Mouse (Mus musculus): ENCODE data around the gene Tars. TPM values are rescaled to one million over a fixed set of nuclear protein-coding genes. Genes with fewer than 3 reads are reported as not detected.
A peak's percentile ranks its signal among the peaks of the same experiment; 100 is the strongest.

The Tars gene
- 10 to 100 TPM; 24.1 to 29.9 (median 27.8) TPM for total RNA-seq (2022)

DNA sequence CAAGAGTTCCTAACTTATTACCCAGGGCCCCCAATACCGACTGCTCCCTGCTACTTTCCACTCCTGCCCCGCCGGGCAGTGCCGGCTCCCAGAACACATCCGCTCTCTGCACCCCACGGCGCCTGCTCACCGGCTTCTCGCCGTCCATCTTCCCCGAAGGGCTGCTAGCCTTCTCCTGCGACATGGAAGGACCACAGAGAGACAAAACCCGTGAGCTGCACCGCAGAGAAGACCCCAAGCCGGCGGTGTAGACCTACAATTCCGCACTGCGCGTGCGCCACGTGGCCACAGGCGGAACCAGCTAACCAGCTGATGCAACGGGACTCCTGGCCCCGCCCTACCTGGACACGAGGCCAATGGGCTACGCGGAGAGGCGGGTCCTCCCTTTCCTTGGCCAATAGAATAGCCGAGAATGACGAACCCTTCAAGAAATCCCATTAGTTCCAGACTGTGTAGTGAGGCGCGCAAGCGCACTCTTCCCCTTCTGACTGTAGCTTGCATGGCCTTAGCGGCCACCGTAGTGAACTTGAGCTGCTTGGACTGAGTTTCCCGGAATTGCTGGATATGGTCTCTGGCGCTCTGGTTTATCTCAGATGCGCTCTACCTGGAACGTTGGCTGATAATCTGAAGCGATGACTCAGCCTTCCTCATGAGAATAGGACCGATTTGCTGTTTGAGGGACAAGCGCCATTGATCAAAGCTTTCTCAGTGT lies at the start of gene Tars:
Gene Tars, minus strand, starts transcription at position 310 of the 712 bp plus-strand sequence.
- DNase-seq (ENCODE audit: low spot score in 2 of 2) = peak; percentile 94 to 99

DNA sequence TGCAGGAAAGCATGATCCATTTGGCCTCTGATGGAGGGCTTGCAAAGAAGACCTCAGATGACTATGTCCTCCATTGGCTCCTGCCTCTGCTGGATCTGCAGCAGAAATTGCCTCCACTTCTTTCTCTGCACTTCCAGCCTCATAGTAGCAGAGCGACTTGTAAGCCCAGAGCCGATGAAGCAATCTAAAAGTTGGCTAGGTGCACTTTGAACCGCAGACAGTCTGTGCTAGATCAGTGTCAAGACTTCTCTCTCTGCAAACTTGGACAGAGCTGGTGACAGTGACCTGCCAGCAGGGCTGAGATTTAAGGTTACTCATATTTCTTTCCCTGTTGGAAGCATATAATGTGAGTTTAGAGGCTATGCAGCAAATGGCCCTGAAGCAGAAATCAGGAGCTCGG lies 37.9 kb upstream of the Tars start:
- DNase-seq (ENCODE audit: low spot score in 2 of 2) = no peak

DNA sequence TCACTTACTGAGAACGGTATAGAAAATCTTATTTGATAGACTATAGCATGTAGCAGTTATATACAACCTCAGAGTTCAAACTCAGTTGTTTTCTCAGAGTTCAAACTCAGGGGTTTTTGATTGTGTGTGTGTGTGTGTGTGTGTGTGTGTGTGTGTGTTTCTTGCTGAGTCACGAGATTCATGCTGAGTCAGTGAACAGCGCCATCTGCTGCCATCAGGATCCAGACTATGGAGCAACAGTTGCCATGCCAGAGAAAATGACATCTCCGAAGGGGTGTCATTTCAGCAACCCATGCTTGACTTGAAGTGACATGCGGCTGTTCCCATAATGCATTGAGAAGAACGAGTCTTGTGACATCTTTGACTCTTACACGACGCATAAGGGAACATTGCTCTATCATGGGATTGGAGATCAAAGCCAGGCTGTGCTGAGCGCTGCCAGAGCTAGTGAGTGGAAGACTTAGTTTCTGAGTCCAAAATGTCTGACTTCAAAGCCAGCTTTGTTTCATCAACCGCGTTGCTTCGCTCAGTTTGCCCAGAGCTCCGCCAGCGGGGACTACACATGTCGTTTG lies 37.3 kb upstream of the Tars start:
- no peak for DNase-seq (ENCODE audit: low spot score in 2 of 2)

DNA sequence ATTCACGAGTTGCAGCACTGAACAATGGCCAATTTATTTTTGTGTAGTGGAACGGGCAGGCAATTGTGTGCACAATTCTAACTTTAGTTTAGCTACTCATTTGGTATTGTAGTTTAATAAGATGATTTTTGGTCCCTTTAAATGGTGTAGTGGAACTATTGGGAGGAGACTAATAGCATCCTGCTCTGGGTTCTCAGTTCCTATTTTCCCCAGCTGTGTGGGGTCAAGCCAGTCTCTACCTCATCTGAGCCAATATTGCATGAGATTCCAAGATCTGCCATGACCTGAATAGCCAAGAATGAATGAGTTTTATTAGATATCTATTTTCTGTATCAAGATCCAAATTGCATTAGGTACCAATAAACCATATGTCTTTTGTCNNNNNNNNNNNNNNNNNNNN lies 27.4 kb upstream of the Tars start:
- DNase-seq (ENCODE audit: low spot score in 2 of 2) = no peak

DNA sequence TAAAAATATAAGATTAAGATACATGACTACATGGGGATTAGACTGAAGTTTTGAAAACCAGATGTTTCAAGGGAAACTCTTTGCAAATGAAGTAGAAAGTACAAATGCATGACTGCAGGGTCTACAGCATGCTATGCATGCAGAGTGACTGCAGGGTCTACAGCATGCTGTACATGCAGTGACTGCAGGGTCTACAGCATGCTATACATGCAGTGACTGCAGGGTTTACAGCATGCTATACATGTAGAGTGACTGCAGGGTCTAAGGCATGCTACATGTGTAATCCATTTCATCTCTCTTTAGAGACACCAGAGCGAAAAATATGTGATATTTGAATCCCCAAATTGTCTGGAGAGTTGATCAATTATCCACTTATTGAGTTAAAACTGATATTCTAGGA lies 14.0 kb upstream of the Tars start:
- DNase-seq (ENCODE audit: low spot score in 2 of 2) = no peak

GRCm38 (mm10) chr15:11412542-11412941 lies 13.1 kb upstream of the Tars start:
- DNase-seq (ENCODE audit: low spot score in 2 of 2) = no peak

DNA sequence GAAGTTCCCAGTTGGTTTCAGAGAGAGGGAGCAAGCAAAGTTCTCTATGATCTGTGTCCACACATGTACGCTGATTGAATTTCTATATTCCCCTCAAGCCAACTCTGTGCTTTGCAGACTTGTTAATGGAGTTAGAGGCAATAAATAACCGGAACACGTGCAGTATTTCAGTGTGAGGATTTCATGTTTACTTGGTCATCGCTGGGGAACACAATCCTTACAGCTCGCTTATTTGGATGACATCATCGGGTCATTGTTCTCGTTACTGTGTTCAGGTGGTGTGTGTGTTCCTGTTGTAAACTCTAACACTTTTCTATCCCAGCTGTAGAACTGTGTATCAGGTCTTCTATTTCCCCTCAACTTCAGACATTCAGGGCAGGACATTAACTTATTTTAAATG lies 12.4 kb upstream of the Tars start:
- DNase-seq (ENCODE audit: low spot score in 2 of 2) = no peak

GRCm38 (mm10) chr15:11408155-11408826 lies 8.8 kb upstream of the Tars start:
- DNase-seq (ENCODE audit: low spot score in 2 of 2) = no peak

- no peak for DNase-seq (ENCODE audit: low spot score in 2 of 2)
These were observed 7.9 kb upstream of the Tars start for GRCm38 (mm10) chr15:11407381-11407780.

DNA sequence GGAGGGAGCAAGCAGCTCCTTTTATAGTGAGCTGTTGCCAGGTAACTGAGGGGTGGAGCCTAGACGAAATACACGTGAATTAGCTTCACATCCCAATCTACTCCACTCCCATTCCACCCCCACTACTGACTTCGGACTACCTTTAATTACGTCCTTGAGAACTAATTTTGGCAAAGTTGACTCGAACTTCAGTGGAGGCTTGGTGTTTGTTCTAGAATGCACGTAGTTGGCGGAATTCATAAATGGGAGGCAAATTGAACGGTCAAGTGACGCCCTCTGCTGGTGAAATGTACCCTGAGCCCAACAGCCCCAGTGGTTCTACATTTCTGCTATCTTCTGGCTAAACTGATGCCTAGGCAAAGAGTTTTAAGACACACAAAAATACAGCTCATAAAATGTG lies 7.3 kb upstream of the Tars start:
- DNase-seq (ENCODE audit: low spot score in 2 of 2) = no peak

- no peak for DNase-seq (ENCODE audit: low spot score in 2 of 2)
These were observed 652 bp downstream of the Tars start for GRCm38 (mm10) chr15:11398676-11399350.

DNA sequence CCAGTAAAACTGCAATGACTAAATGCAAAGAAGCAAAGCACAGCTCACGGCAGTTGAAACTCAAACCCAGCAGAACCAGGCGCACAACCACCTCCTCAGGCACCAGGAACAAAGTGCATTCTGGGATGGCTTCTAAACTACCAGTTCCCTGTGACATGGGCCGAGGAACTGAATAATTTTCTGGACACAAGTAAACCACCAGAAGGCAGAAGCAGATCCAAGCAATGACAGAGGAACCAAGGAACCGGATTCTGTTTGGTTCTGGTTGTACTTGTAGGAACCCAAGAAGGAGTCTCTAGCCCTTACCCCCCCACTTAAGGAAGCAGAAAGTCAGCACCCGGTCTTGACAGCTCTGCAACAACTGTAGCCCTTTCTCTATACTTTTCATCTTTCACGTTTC lies 3.0 kb downstream of the Tars start:
- no peak for DNase-seq (ENCODE audit: low spot score in 2 of 2)

GRCm38 (mm10) chr15:11392903-11393302 lies 6.6 kb downstream of the Tars start:
- no peak for DNase-seq (ENCODE audit: low spot score in 2 of 2)

DNA sequence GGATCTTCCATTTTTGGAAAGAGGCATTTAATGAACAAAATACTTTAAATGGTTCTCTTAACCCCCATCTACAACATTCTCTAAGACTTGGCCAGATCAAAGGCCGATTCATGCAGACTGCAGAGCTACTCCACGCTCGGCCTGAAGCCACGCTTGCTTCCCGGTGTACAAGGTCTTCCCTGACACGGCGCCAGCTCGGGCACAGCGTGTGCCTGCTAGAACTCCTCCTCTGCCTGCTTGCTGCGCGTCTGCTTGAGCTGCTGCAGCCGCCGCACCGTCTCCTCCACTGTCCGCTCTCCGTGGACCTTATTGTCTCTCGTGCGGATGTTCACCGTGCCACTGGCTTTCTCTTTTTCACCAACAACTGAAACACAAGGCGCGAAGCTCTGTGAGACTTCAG lies 15.7 kb downstream of the Tars start:
- no peak for DNase-seq (ENCODE audit: low spot score in 2 of 2)

DNA sequence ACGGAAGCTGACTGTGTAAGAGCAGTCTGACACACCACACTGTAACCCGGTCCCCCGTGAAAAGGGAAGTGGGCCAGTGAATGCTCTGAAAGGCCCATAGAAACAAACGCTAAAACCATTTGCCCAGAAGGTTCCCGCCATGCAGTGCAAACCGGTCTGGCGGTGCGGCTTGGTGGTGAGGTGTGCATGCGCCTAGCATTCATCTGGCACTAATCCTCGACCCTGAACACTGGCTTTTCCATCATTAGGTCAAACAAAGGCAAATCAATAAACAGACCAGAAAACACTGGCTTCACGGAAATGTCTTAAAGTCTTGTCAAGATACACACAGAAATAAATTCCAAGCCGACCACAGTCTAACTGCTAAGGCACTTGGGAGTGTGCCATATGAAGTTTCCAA lies 16.9 kb downstream of the Tars start:
- DNase-seq (ENCODE audit: low spot score in 2 of 2) = no peak

- no peak for DNase-seq (ENCODE audit: low spot score in 2 of 2)
These were observed 18.8 kb downstream of the Tars start for GRCm38 (mm10) chr15:11380616-11381015.

DNA sequence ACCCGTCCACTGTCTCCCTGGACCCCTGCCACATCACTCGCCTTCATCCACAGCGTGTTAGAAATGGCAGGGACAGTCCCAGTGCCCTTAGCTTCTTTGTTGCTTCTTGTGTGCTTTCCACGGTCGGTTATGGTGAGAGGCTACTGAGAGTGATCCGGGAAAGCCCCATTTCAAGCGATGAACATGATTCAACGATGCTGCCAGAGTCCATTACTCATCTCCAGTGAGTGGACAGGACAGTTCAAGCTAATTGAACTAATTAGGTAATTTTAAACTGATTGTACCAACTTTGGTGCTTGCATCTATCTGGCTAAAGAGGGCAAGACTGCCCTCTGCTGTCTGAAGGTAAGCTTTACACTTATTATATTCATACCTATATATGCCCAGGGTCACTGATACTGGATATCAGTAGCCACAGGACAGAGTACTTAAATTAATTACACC lies 19.4 kb downstream of the Tars start:
- DNase-seq (ENCODE audit: low spot score in 2 of 2) = no peak

GRCm38 (mm10) chr15:11379431-11380086 lies 19.9 kb downstream of the Tars start:
- DNase-seq (ENCODE audit: low spot score in 2 of 2) = no peak

- no peak for DNase-seq (ENCODE audit: low spot score in 2 of 2)
These were observed 28.9 kb downstream of the Tars start for GRCm38 (mm10) chr15:11370477-11371085.

DNA sequence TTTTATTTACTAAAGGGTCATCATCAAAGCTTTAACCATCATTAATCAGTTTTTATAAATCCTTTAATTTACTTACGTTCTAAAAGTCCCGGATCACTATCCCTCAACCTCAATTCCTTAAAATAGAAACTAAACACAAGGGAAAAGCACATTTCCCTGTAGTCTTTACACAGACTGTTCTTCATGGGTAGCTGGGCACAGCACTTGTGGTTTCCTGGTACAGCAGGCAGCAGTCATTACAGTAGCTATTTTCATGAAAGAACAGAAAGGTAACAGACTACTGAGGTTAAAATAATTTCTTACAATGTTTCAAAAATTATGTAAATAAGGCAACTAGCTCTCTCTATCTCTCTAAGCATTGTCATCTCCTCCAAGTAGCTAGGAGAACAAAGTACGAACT lies 29.9 kb downstream of the Tars start:
- DNase-seq (ENCODE audit: low spot score in 2 of 2) = no peak

- DNase-seq (ENCODE audit: low spot score in 2 of 2) = peak in 1 of 2 experiments; percentile 41
These were observed 34.7 kb downstream of the Tars start for GRCm38 (mm10) chr15:11364795-11365194.

Measured in left cerebral cortex, adult 8-10 months (tissue).